Mouse (Mus musculus): ENCODE data around the gene Slc27a3.
A peak's percentile ranks its signal among the peaks of the same experiment; 100 is the strongest.

Slc27a3 gene

GRCm38 (mm10) chr3:90389511-90390490 is at the start of gene Slc27a3:
Gene Slc27a3 (minus strand): TSS chr3:90389938.
- no peak for DNase-seq (ENCODE audit: low spot score)

- no peak for DNase-seq (ENCODE audit: low spot score)
Observed at GRCm38 (mm10) chr3:90437131-90437530, 47.4 kb upstream of the Slc27a3 start.

- DNase-seq (ENCODE audit: low spot score): no peak
Observed at GRCm38 (mm10) chr3:90434073-90434730, 44.5 kb upstream of the Slc27a3 start.

- peak; percentile 99 for DNase-seq (ENCODE audit: low spot score)
Observed at GRCm38 (mm10) chr3:90433381-90434020, 43.8 kb upstream of the Slc27a3 start, which contains the start of gene Ints3. Gene Ints3 (minus strand): TSS chr3:90433622.

GRCm38 (mm10) chr3:90432811-90433219 is 43.1 kb upstream of the Slc27a3 start:
- DNase-seq (ENCODE audit: low spot score): no peak

- no peak for DNase-seq (ENCODE audit: low spot score)
Observed at GRCm38 (mm10) chr3:90432348-90432747, 42.6 kb upstream of the Slc27a3 start.

- DNase-seq (ENCODE audit: low spot score): no peak
Observed at GRCm38 (mm10) chr3:90429576-90429975, 39.8 kb upstream of the Slc27a3 start.

GRCm38 (mm10) chr3:90428186-90428585 is 38.4 kb upstream of the Slc27a3 start:
- DNase-seq (ENCODE audit: low spot score): no peak

GRCm38 (mm10) chr3:90427574-90427973 is 37.8 kb upstream of the Slc27a3 start:
- DNase-seq (ENCODE audit: low spot score): no peak

GRCm38 (mm10) chr3:90425499-90425898 is 35.8 kb upstream of the Slc27a3 start:
- no peak for DNase-seq (ENCODE audit: low spot score)

- DNase-seq (ENCODE audit: low spot score): no peak
Observed at GRCm38 (mm10) chr3:90423549-90423948, 33.8 kb upstream of the Slc27a3 start.

GRCm38 (mm10) chr3:90420696-90421095 is 31.0 kb upstream of the Slc27a3 start:
- DNase-seq (ENCODE audit: low spot score): no peak

- no peak for DNase-seq (ENCODE audit: low spot score)
Observed at GRCm38 (mm10) chr3:90413011-90413396, 23.3 kb upstream of the Slc27a3 start.

- DNase-seq (ENCODE audit: low spot score): no peak
Observed at GRCm38 (mm10) chr3:90412312-90413010, 22.7 kb upstream of the Slc27a3 start.

- DNase-seq (ENCODE audit: low spot score): no peak
Observed at GRCm38 (mm10) chr3:90408721-90409120, 19.0 kb upstream of the Slc27a3 start.

- no peak for DNase-seq (ENCODE audit: low spot score)
Observed at GRCm38 (mm10) chr3:90406414-90406813, 16.7 kb upstream of the Slc27a3 start.

- no peak for DNase-seq (ENCODE audit: low spot score)
Observed at GRCm38 (mm10) chr3:90404609-90405008, 14.9 kb upstream of the Slc27a3 start.

- no peak for DNase-seq (ENCODE audit: low spot score)
Observed at GRCm38 (mm10) chr3:90404121-90404520, 14.4 kb upstream of the Slc27a3 start.

- no peak for DNase-seq (ENCODE audit: low spot score)
Observed at GRCm38 (mm10) chr3:90400993-90401392, 11.3 kb upstream of the Slc27a3 start.

- DNase-seq (ENCODE audit: low spot score): no peak
Observed at GRCm38 (mm10) chr3:90395629-90396028, 5.9 kb upstream of the Slc27a3 start.

- no peak for DNase-seq (ENCODE audit: low spot score)
Observed at GRCm38 (mm10) chr3:90392661-90393060, 2.9 kb upstream of the Slc27a3 start.

GRCm38 (mm10) chr3:90391941-90392340 is 2.2 kb upstream of the Slc27a3 start:
- no peak for DNase-seq (ENCODE audit: low spot score)
